ENCODE assay signal across 31 mouse cellular contexts in the genomic region with DNA sequence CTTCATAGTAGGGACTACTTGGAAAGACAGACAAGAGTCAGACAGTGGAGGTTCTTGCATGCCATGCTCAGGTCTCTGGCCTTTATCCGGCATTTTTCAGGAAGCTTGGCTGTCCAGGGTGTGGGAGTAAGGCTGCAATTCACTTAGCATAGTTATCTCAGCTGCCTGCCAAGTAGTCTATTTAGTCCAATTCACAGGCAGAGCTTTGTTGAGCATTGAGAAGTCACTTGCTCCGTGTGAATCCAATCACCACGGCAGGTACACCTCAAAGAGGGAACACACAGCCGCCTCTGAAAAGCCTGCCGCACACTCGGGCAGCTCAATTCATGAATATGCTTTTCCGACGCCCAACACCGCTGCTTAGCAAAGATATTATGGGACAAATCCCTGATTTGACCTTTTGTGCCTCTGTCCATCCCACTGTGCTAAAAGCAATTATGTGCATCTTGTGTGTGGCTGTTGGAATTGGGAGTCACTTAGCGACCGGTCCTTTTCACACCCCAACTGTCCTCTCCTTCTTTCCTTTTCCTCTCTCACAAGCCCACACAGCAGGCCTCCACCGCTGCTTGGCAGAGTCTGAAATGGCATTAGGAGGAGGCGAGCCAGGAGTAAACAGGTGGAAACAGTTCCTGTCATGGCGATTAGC. TPM values are rescaled to one million over a fixed set of nuclear protein-coding genes. Genes with fewer than 3 reads are reported as not detected.
A peak's percentile ranks its signal among the peaks of the same experiment; 100 is the strongest.
DNase-seq lines count a peak whose midpoint lies in the region; ATAC-seq and TF ChIP-seq lines count a peak whose summit lies in the region.
"Had no signal": no experiment of that assay in that cellular context is flagged by ENCODE, and none has a peak within 500 bp of the region (broad histone marks: within the 10 kb centered on the region; RNA-seq: fewer than 3 reads in every experiment).

No protein-coding gene starts in this region.

- no peak overlapping the region for H3K4me3 ChIP-seq in forebrain, embryonic 14.5 days (ENCODE audit: low read depth, low read length)
- no peak overlapping the region for H3K4me3 ChIP-seq in forebrain, embryonic 11.5 days (ENCODE audit: low read depth, low read length)
- no peak overlapping the region for H3K4me3 ChIP-seq in midbrain, embryonic 11.5 days (ENCODE audit: low read depth, low read length)
- H3K4me3 ChIP-seq in midbrain, embryonic 10.5 days, result no peak overlapping the region
- no peak overlapping the region for H3K4me3 ChIP-seq in midbrain, embryonic 12.5 days
- H3K4me3 ChIP-seq in midbrain, postnatal 0 days (ENCODE audit: low read depth, low read length), result no peak overlapping the region
- H3K4me3 ChIP-seq: embryonic facial prominence, embryonic 10.5 days; embryonic facial prominence, embryonic 15.5 days; heart, adult 2 months; left cerebral cortex, adult 2 months; limb, embryonic 13.5 days; lung, embryonic 15.5 days; neural tube, embryonic 15.5 days had no signal

- no peak for TF ChIP-seq CTCF in midbrain, postnatal 0 days (IDR thresholded peaks at IDR 0.05)

- 8% methylated on average over 14 of the region's 14 CpGs for WGBS in forebrain, embryonic 14.5 days
- WGBS in forebrain, embryonic 11.5 days, result 18% methylated on average over 14 of the region's 14 CpGs
- 20% methylated on average over 14 of the region's 14 CpGs for WGBS in midbrain, embryonic 11.5 days
- WGBS in midbrain, embryonic 10.5 days, result 30% methylated on average over 14 of the region's 14 CpGs
- 19% methylated on average over 14 of the region's 14 CpGs for WGBS in midbrain, embryonic 12.5 days
- WGBS in midbrain, postnatal 0 days, result 12% methylated on average over 14 of the region's 14 CpGs

- H3K4me2 ChIP-seq in forebrain, embryonic 14.5 days (ENCODE audit: low read length), result no peak overlapping the region
- H3K4me2 ChIP-seq in forebrain, embryonic 11.5 days (ENCODE audit: low read depth, low read length, severe bottlenecking), result no peak overlapping the region
- no peak overlapping the region for H3K4me2 ChIP-seq in midbrain, embryonic 11.5 days
- H3K4me2 ChIP-seq in midbrain, embryonic 12.5 days (replicated peaks), result peak overlapping the region; percentile 9; the same call in 1 of the 2 replicates
- no peak overlapping the region for H3K4me2 ChIP-seq in midbrain, postnatal 0 days (ENCODE audit: low read depth, low read length, poor library complexity, severe bottlenecking)
- H3K4me2 ChIP-seq: embryonic facial prominence, embryonic 15.5 days; limb, embryonic 13.5 days; liver, embryonic 11.5 days; lung, embryonic 15.5 days; neural tube, embryonic 15.5 days had no signal

- H3K36me3 ChIP-seq in forebrain, embryonic 14.5 days (ENCODE audit: control insufficient read depth, insufficient read depth, low read length), result no peaks in the 10 kb centered on the region
- H3K36me3 ChIP-seq in forebrain, embryonic 11.5 days (ENCODE audit: control insufficient read depth, insufficient read depth, low read length), result no peaks in the 10 kb centered on the region
- no peaks in the 10 kb centered on the region for H3K36me3 ChIP-seq in midbrain, embryonic 11.5 days (ENCODE audit: control insufficient read depth, insufficient read depth, low read length)
- H3K36me3 ChIP-seq in midbrain, embryonic 10.5 days, result no peaks in the 10 kb centered on the region
- H3K36me3 ChIP-seq in midbrain, embryonic 12.5 days, result no peaks in the 10 kb centered on the region
- no peaks in the 10 kb centered on the region for H3K36me3 ChIP-seq in midbrain, postnatal 0 days (ENCODE audit: insufficient read depth, low read length)
- H3K36me3 ChIP-seq: embryonic facial prominence, embryonic 10.5 days; embryonic facial prominence, embryonic 15.5 days; limb, embryonic 13.5 days; lung, embryonic 15.5 days; neural tube, embryonic 15.5 days had no signal

- peak; percentile 23 for DNase-seq in forebrain, embryonic 14.5 days (ENCODE audit: low spot score)
- DNase-seq in forebrain, embryonic 11.5 days (ENCODE audit: low spot score), result no peak
- DNase-seq in midbrain, embryonic 11.5 days (ENCODE audit: low spot score, missing footprints), result peak; percentile 77
- no peak for DNase-seq in midbrain, embryonic 10.5 days (ENCODE audit: low spot score)
- DNase-seq in midbrain, postnatal 0 days (ENCODE audit: low spot score), result peak; percentile 19
- DNase-seq in layer of hippocampus, adult 18-20 months (ENCODE audit: low spot score in 2 of 2), result no peak
- DNase-seq in urinary bladder, adult 2 months (ENCODE audit: low spot score), result no peak
- DNase-seq: adrenal gland, adult 2 months; adrenal gland, postnatal 36 days; cerebellum, adult 2 months; cerebellum, postnatal 25 days; gastrocnemius, postnatal 25 days; heart, adult 2 months; kidney, adult 8-10 months; kidney, postnatal 14 days; lung, postnatal 36 days; right cerebral cortex, adult 18-20 months; spleen, adult 18-20 months; thymus, adult 18-20 months; thymus, postnatal 25 days had no signal

- H3K4me1 ChIP-seq in forebrain, embryonic 14.5 days (ENCODE audit: control insufficient read depth, insufficient read depth, low read length), result no peaks in the 10 kb centered on the region
- no peaks in the 10 kb centered on the region; the same call in 1 of the 2 replicates for H3K4me1 ChIP-seq in forebrain, embryonic 11.5 days (replicated peaks; ENCODE audit: control insufficient read depth, insufficient read depth, low read length)
- no peaks in the 10 kb centered on the region for H3K4me1 ChIP-seq in midbrain, embryonic 11.5 days (ENCODE audit: control insufficient read depth, insufficient read depth, low read length)
- H3K4me1 ChIP-seq in midbrain, embryonic 10.5 days, result peaks cover 13% of the 10 kb centered on the region
- H3K4me1 ChIP-seq in midbrain, embryonic 12.5 days, result peaks cover 11% of the 10 kb centered on the region
- no peaks in the 10 kb centered on the region; the same call in 1 of the 2 replicates for H3K4me1 ChIP-seq in midbrain, postnatal 0 days (ENCODE audit: insufficient read depth, low read length)
- H3K4me1 ChIP-seq: embryonic facial prominence, embryonic 15.5 days; limb, embryonic 13.5 days; lung, embryonic 15.5 days had no signal

- no peaks in the 10 kb centered on the region for H3K27me3 ChIP-seq in forebrain, embryonic 14.5 days (replicated peaks; ENCODE audit: control insufficient read depth, insufficient read depth, low read length)
- no peaks in the 10 kb centered on the region for H3K27me3 ChIP-seq in forebrain, embryonic 11.5 days (ENCODE audit: control insufficient read depth, insufficient read depth, low read length)
- no peaks in the 10 kb centered on the region for H3K27me3 ChIP-seq in midbrain, embryonic 11.5 days (ENCODE audit: control insufficient read depth, insufficient read depth, low read length)
- H3K27me3 ChIP-seq in midbrain, embryonic 10.5 days (ENCODE audit: low read depth, poor library complexity, severe bottlenecking), result no peaks in the 10 kb centered on the region
- H3K27me3 ChIP-seq in midbrain, embryonic 12.5 days, result no peaks in the 10 kb centered on the region; the same call in 1 of the 2 replicates
- no peaks in the 10 kb centered on the region for H3K27me3 ChIP-seq in midbrain, postnatal 0 days (ENCODE audit: insufficient read depth, low read length)
- H3K27me3 ChIP-seq: embryonic facial prominence, embryonic 15.5 days; limb, embryonic 13.5 days; lung, embryonic 15.5 days; neural tube, embryonic 15.5 days had no signal

- no peak overlapping the region for H3K27ac ChIP-seq in forebrain, embryonic 14.5 days (ENCODE audit: low read depth, low read length)
- no peak overlapping the region for H3K27ac ChIP-seq in forebrain, embryonic 11.5 days (ENCODE audit: low read depth, low read length)
- no peak overlapping the region for H3K27ac ChIP-seq in midbrain, embryonic 11.5 days (ENCODE audit: low read depth, low read length)
- H3K27ac ChIP-seq in midbrain, embryonic 10.5 days (replicated peaks), result no peak overlapping the region; the same call in 1 of the 2 replicates
- no peak overlapping the region for H3K27ac ChIP-seq in midbrain, embryonic 12.5 days (replicated peaks)
- H3K27ac ChIP-seq in midbrain, postnatal 0 days (ENCODE audit: low read depth, low read length), result no peak overlapping the region
- H3K27ac ChIP-seq: embryonic facial prominence, embryonic 10.5 days; embryonic facial prominence, embryonic 15.5 days; heart, adult 2 months; left cerebral cortex, adult 2 months; limb, embryonic 13.5 days; lung, embryonic 15.5 days; neural tube, embryonic 15.5 days; stomach, postnatal 0 days had no signal

- no peak overlapping the region for H3K9ac ChIP-seq in forebrain, embryonic 14.5 days (ENCODE audit: low read length)
- no peak overlapping the region for H3K9ac ChIP-seq in forebrain, embryonic 11.5 days (ENCODE audit: low read length)
- no peak overlapping the region for H3K9ac ChIP-seq in midbrain, embryonic 11.5 days (ENCODE audit: low read length)
- no peak overlapping the region for H3K9ac ChIP-seq in midbrain, embryonic 12.5 days (replicated peaks)
- H3K9ac ChIP-seq in midbrain, postnatal 0 days (replicated peaks; ENCODE audit: low read length, poor library complexity, severe bottlenecking), result no peak overlapping the region
- H3K9ac ChIP-seq: embryonic facial prominence, embryonic 15.5 days; limb, embryonic 13.5 days; lung, embryonic 15.5 days; neural tube, embryonic 15.5 days had no signal

- H3K9me3 ChIP-seq in forebrain, embryonic 14.5 days (replicated peaks; ENCODE audit: control insufficient read depth, low read length), result no peaks in the 10 kb centered on the region
- no peaks in the 10 kb centered on the region for H3K9me3 ChIP-seq in forebrain, embryonic 11.5 days (ENCODE audit: control insufficient read depth, low read length)
- no peaks in the 10 kb centered on the region for H3K9me3 ChIP-seq in midbrain, embryonic 11.5 days (ENCODE audit: control insufficient read depth, low read length)
- H3K9me3 ChIP-seq in midbrain, embryonic 10.5 days (replicated peaks), result no peaks in the 10 kb centered on the region
- no peaks in the 10 kb centered on the region for H3K9me3 ChIP-seq in midbrain, embryonic 12.5 days
- no peaks in the 10 kb centered on the region for H3K9me3 ChIP-seq in midbrain, postnatal 0 days (ENCODE audit: low read length)
- H3K9me3 ChIP-seq: embryonic facial prominence, embryonic 10.5 days; embryonic facial prominence, embryonic 15.5 days; limb, embryonic 13.5 days; lung, embryonic 15.5 days; neural tube, embryonic 15.5 days had no signal

- no peak for ATAC-seq in forebrain, embryonic 14.5 days
- no peak for ATAC-seq in forebrain, embryonic 11.5 days (replicated peaks; ENCODE audit: low FRiP score)
- no peak for ATAC-seq in midbrain, embryonic 11.5 days (ENCODE audit: low FRiP score)
- ATAC-seq in midbrain, embryonic 12.5 days (ENCODE audit: low FRiP score, low read depth), result no peak
- ATAC-seq in midbrain, postnatal 0 days (ENCODE audit: low FRiP score), result no peak
- ATAC-seq: activated CD4-positive, CD25-positive, alpha-beta regulatory T cell, adult 4 months; intestine, embryonic 16.5 days had no signal

RNA-seq across cellular contexts. Expression of a gene that starts 57.9 kb away (rescaled TPM):
- polyA plus RNA-seq in forebrain, embryonic 14.5 days (2014; fragmentation: Nextera tagmentation; extraction: Ambion mirVana), result 29.9 and 38.7 TPM in 2 replicates
- polyA plus RNA-seq in forebrain, embryonic 11.5 days (2014; fragmentation: Nextera tagmentation; extraction: Ambion mirVana), result 54.3 and 55.9 TPM in 2 replicates
- 53.9 and 59.1 TPM in 2 replicates for polyA plus RNA-seq in midbrain, embryonic 11.5 days (2014; fragmentation: Nextera tagmentation; extraction: Ambion mirVana)
- 49.4 and 50.4 TPM in 2 replicates for polyA plus RNA-seq in midbrain, embryonic 10.5 days (2016; fragmentation: Nextera tagmentation; extraction: Ambion mirVana)
- 49.5 and 53.3 TPM in 2 replicates for polyA plus RNA-seq in midbrain, embryonic 12.5 days (2016; fragmentation: Nextera tagmentation; extraction: Ambion mirVana)
- total RNA-seq in midbrain, postnatal 0 days (2014; rRNA removed), result 53.5 and 68.0 TPM in 2 replicates
- polyA plus RNA-seq in midbrain, postnatal 0 days (2015; fragmentation: Nextera tagmentation; extraction: Ambion mirVana), result 39.1 and 41.3 TPM in 2 replicates
- total RNA-seq in layer of hippocampus, adult 18-20 months (2021), result 10 to 100 TPM; 55.6 to 58.0 TPM
- polyA plus RNA-seq in urinary bladder, adult 2 months (2012; rRNA removed), result 24.7 and 35.5 TPM in 2 replicates

Comparison
In these comparisons a context has a peak if more than half of its experiments do, and no peak if none do; other contexts are left out.
1. DNase-seq: peak in forebrain, embryonic 14.5 days (single experiment), midbrain, embryonic 11.5 days (single experiment) and midbrain, postnatal 0 days (single experiment); none in forebrain, embryonic 11.5 days (single experiment), midbrain, embryonic 10.5 days (single experiment), layer of hippocampus, adult 18-20 months (0 of 2) and urinary bladder, adult 2 months (single experiment).